Mouse (Mus musculus) kidney, adult 2 months (tissue): Measurements from ENCODE around the gene Nrip1. TPM values are rescaled to one million over a fixed set of nuclear protein-coding genes. Genes with fewer than 3 reads are reported as not detected.

Experiments
- DNase-seq: peaks from one replicate; pipeline ENCODE4 v3.0.0; 2021
- H3K27ac ChIP-seq: fragments of 200-500 bp; 2 replicates; pipeline ENCODE4 v1.5.1; 2012; ENCODE audit warnings: low read depth, low read length, control low read depth, inconsistent platforms; ENCODE audit not compliant: insufficient read depth
- H3K27me3 ChIP-seq: fragments of 200-500 bp; replicated peaks from 2 replicates; pipeline ENCODE4 v1.6.1; 2012; ENCODE audit warnings: mild to moderate bottlenecking, moderate library complexity, low read length, inconsistent platforms; ENCODE audit not compliant: control insufficient read depth, insufficient read depth
- H3K36me3 ChIP-seq: fragments of 200-500 bp; 2 replicates; pipeline ENCODE4 v1.6.1; 2012; ENCODE audit warnings: mild to moderate bottlenecking, moderate library complexity, low read length, inconsistent platforms; ENCODE audit not compliant: control insufficient read depth, insufficient read depth
- H3K4me1 ChIP-seq: fragments of 200-500 bp; 2 replicates; pipeline ENCODE4 v1.6.1; 2011; ENCODE audit warnings: low read length; ENCODE audit not compliant: control insufficient read depth, insufficient read depth
- H3K4me3 ChIP-seq: fragments of 200-500 bp; 2 replicates; pipeline ENCODE4 v1.5.1; 2011; ENCODE audit warnings: mild to moderate bottlenecking, low read depth, low read length, control low read depth; ENCODE audit not compliant: insufficient read depth
- CTCF ChIP-seq: fragments of 200-500 bp; conservative IDR thresholded peaks from 2 replicates; pipeline ENCODE4 v1.5.1; 2011; ENCODE audit warnings: low read depth, mild to moderate bottlenecking, control low read depth, low read length, moderate library complexity, mixed read lengths; ENCODE audit not compliant: insufficient read depth, insufficient read length
- POLR2A ChIP-seq: fragments of 200-500 bp; IDR thresholded peaks from one replicate; pipeline ENCODE4 v1.6.1; 2011; ENCODE audit warnings: low read depth, low read length, control low read depth
- WGBS: fragments of 180-500 bp; shearing (Covaris S2); methylation state at CpG from one replicate; pipeline ENCODE4 v1.1.7; 2018; 5-methylcytosine and 5-hydroxymethylcytosine counted together
- polyA plus RNA-seq: library from polyadenylated mRNA; depleted of rRNA; stranded (reverse); fragments of >200 nt; gene quantifications from 2 replicates; pipeline ENCODE4 v1.2.3, GENCODE M21; 2012

The Nrip1 gene
- polyA plus RNA-seq, 1 experiment = 7.1 TPM

GRCm38 (mm10) chr16:76260296-76260695 lies 113.3 kb downstream of the Nrip1 start:
- no peaks in the 10 kb centered on the region for H3K36me3 ChIP-seq
- H3K27ac ChIP-seq = no peak overlapping the region
- no peaks in the 10 kb centered on the region for H3K27me3 ChIP-seq
- no peak overlapping the region for H3K4me3 ChIP-seq
- 51% methylated on average over 6 of the region's 6 CpGs for WGBS
- TF ChIP-seq POLR2A (no peak), CTCF (no peak)
- H3K4me1 ChIP-seq = no peaks in the 10 kb centered on the region
- no peak for DNase-seq

GRCm38 (mm10) chr16:76251826-76252225 lies 121.8 kb downstream of the Nrip1 start:
- H3K36me3 ChIP-seq = no peaks in the 10 kb centered on the region
- WGBS = 57% methylated on average over 10 of the region's 10 CpGs
- TF ChIP-seq CTCF = no peak
- TF ChIP-seq POLR2A = no peak
- no peak overlapping the region for H3K27ac ChIP-seq
- H3K4me3 ChIP-seq = no peak overlapping the region
- DNase-seq = no peak
- H3K27me3 ChIP-seq = no peaks in the 10 kb centered on the region
- H3K4me1 ChIP-seq = no peaks in the 10 kb centered on the region

- TF ChIP-seq CTCF (no peak), POLR2A (no peak)
- 73% methylated on average over 18 of the region's 18 CpGs for WGBS
- H3K27me3 ChIP-seq = no peaks in the 10 kb centered on the region
- H3K36me3 ChIP-seq = no peaks in the 10 kb centered on the region
- no peak for DNase-seq
- no peak overlapping the region for H3K4me3 ChIP-seq
- no peaks in the 10 kb centered on the region for H3K4me1 ChIP-seq
- no peak overlapping the region for H3K27ac ChIP-seq
Measured at GRCm38 (mm10) chr16:76249345-76250091, 124.1 kb downstream of the Nrip1 start.

- DNase-seq = peak; percentile 83
- no peaks in the 10 kb centered on the region for H3K27me3 ChIP-seq
- no peaks in the 10 kb centered on the region for H3K4me1 ChIP-seq
- H3K36me3 ChIP-seq = no peaks in the 10 kb centered on the region
- WGBS = 56% methylated on average over 2 of the region's 2 CpGs
- H3K27ac ChIP-seq = no peak overlapping the region
- no peak overlapping the region for H3K4me3 ChIP-seq
- TF ChIP-seq CTCF (peak; percentile 30; the same call in 1 of the 2 replicates), POLR2A (no peak)
Measured at GRCm38 (mm10) chr16:76242850-76243249, 130.8 kb downstream of the Nrip1 start.

- WGBS = 75% methylated on average over 4 of the region's 4 CpGs
- H3K27me3 ChIP-seq = no peaks in the 10 kb centered on the region
- no peaks in the 10 kb centered on the region for H3K36me3 ChIP-seq
- H3K27ac ChIP-seq = no peak overlapping the region
- TF ChIP-seq CTCF (no peak), POLR2A (no peak)
- no peak overlapping the region for H3K4me3 ChIP-seq
- H3K4me1 ChIP-seq = no peaks in the 10 kb centered on the region
- no peak for DNase-seq
Measured at GRCm38 (mm10) chr16:76241266-76241665, 132.4 kb downstream of the Nrip1 start.

- WGBS = 37% methylated on average over 8 of the region's 8 CpGs
Measured at GRCm38 (mm10) chr16:76239353-76239752, 134.3 kb downstream of the Nrip1 start.

GRCm38 (mm10) chr16:76238784-76239183 lies 134.8 kb downstream of the Nrip1 start:
- 71% methylated on average over 4 of the region's 4 CpGs for WGBS
- H3K27me3 ChIP-seq = no peaks in the 10 kb centered on the region
- no peak for DNase-seq
- H3K4me3 ChIP-seq = no peak overlapping the region
- H3K27ac ChIP-seq = no peak overlapping the region
- TF ChIP-seq CTCF (no peak), POLR2A (no peak)
- H3K36me3 ChIP-seq = no peaks in the 10 kb centered on the region
- H3K4me1 ChIP-seq = no peaks in the 10 kb centered on the region

More at GRCm38 (mm10) chr16:76239353-76239752, 134.3 kb downstream of the Nrip1 start:
- Histone ChIP-seq H3K36me3 (no peaks in the 10 kb centered on the region), H3K27me3 (no peaks in the 10 kb centered on the region), H3K4me1 (no peaks in the 10 kb centered on the region), H3K27ac (no peak overlapping the region), H3K4me3 (no peak overlapping the region)
- DNase-seq = peak; percentile 71
- TF ChIP-seq CTCF = no peak
- no peak for TF ChIP-seq POLR2A
